9 mouse cellular contexts compared by ENCODE assay signal in genomic region chr9:41612802-41613550, GRCm38 (mm10).
A peak's percentile ranks its signal among the peaks of the same experiment; 100 is the strongest.
DNase-seq lines count a peak whose midpoint lies in the region; ATAC-seq and TF ChIP-seq lines count a peak whose summit lies in the region.
"Had no signal": no experiment of that assay in that cellular context is flagged by ENCODE, and none has a peak within 500 bp of the region (broad histone marks: within the 10 kb centered on the region; RNA-seq: fewer than 3 reads in every experiment).

No protein-coding gene starts in this region.

- TF ChIP-seq POLR2A in cortical plate, adult 2 months (IDR thresholded peaks at IDR 0.05; ENCODE audit: extremely low read depth, insufficient read depth, low read length): no peak

- DNase-seq in heart, postnatal 4 days: no peak
- peak; percentile 28 for DNase-seq in hindbrain, embryonic 11.5 days (ENCODE audit: low spot score)
- peak; percentile 78 for DNase-seq in midbrain, embryonic 14.5 days
- no peak for DNase-seq in spleen, postnatal 36 days (ENCODE audit: low spot score in 2 of 2)
- DNase-seq in left cerebral cortex, adult 18-20 months (ENCODE audit: low spot score in 2 of 2): no peak
- DNase-seq: right cerebral cortex, postnatal 25 days had no signal

- no peak for ATAC-seq in heart, embryonic 12.5 days (ENCODE audit: insufficient number of reproducible peaks, low FRiP score)
- ATAC-seq in hindbrain, embryonic 11.5 days (ENCODE audit: low FRiP score): no peak
- ATAC-seq in midbrain, embryonic 14.5 days (ENCODE audit: low FRiP score, low TSS enrichment): peak; percentile 46
- no peak for ATAC-seq in CD4-positive, CD25-positive, alpha-beta regulatory T cell, adult 4 months

- H3K4me3 ChIP-seq in heart, embryonic 12.5 days: no peak overlapping the region
- no peak overlapping the region for H3K4me3 ChIP-seq in cortical plate, adult 2 months (ENCODE audit: insufficient read depth, low read length)
- H3K4me3 ChIP-seq in hindbrain, embryonic 11.5 days (ENCODE audit: low read depth, low read length): no peak overlapping the region; the same call in 1 of the 2 replicates
- H3K4me3 ChIP-seq in midbrain, embryonic 14.5 days (replicated peaks; ENCODE audit: low read depth, low read length): peak overlapping the region; percentile 17

- H3K4me1 ChIP-seq in heart, embryonic 12.5 days (replicated peaks): peaks cover 36% of the 10 kb centered on the region
- peaks cover 6% of the 10 kb centered on the region; the same call in 1 of the 2 replicates for H3K4me1 ChIP-seq in cortical plate, adult 2 months (ENCODE audit: control insufficient read depth, insufficient read depth, low read length)
- H3K4me1 ChIP-seq in hindbrain, embryonic 11.5 days (replicated peaks; ENCODE audit: control insufficient read depth, insufficient read depth, low read length): peaks cover 16% of the 10 kb centered on the region; the same call in 1 of the 2 replicates
- H3K4me1 ChIP-seq in midbrain, embryonic 14.5 days (ENCODE audit: control insufficient read depth, insufficient read depth, low read length): peaks cover 53% of the 10 kb centered on the region

- H3K36me3 ChIP-seq in heart, embryonic 12.5 days: no peaks in the 10 kb centered on the region
- H3K36me3 ChIP-seq in hindbrain, embryonic 11.5 days (ENCODE audit: control insufficient read depth, insufficient read depth, low read length): no peaks in the 10 kb centered on the region
- no peaks in the 10 kb centered on the region for H3K36me3 ChIP-seq in midbrain, embryonic 14.5 days (ENCODE audit: control insufficient read depth, insufficient read depth, low read length)

- no peaks in the 10 kb centered on the region for H3K9me3 ChIP-seq in heart, embryonic 12.5 days (replicated peaks)
- no peaks in the 10 kb centered on the region for H3K9me3 ChIP-seq in hindbrain, embryonic 11.5 days (ENCODE audit: control insufficient read depth, low read length)
- H3K9me3 ChIP-seq in midbrain, embryonic 14.5 days (ENCODE audit: control insufficient read depth, low read length): no peaks in the 10 kb centered on the region

- no peak for TF ChIP-seq CTCF in cortical plate, adult 2 months (IDR thresholded peaks at IDR 0.05; ENCODE audit: extremely low read depth, insufficient read depth, low read length)

- H3K27me3 ChIP-seq in heart, embryonic 12.5 days (replicated peaks): no peaks in the 10 kb centered on the region
- no peaks in the 10 kb centered on the region for H3K27me3 ChIP-seq in hindbrain, embryonic 11.5 days (ENCODE audit: control insufficient read depth, insufficient read depth, low read length)
- H3K27me3 ChIP-seq in midbrain, embryonic 14.5 days (ENCODE audit: control insufficient read depth, insufficient read depth, low read length): no peaks in the 10 kb centered on the region

- H3K4me2 ChIP-seq in heart, embryonic 12.5 days: peak overlapping the region; percentile 56
- peak overlapping the region; percentile 22 for H3K4me2 ChIP-seq in hindbrain, embryonic 11.5 days (replicated peaks; ENCODE audit: low read depth, low read length)
- peak overlapping the region; percentile 51 for H3K4me2 ChIP-seq in midbrain, embryonic 14.5 days (ENCODE audit: low read length)

- peak overlapping the region; percentile 68 for H3K27ac ChIP-seq in heart, embryonic 12.5 days (ENCODE audit: poor library complexity, severe bottlenecking)
- peak overlapping the region; percentile 97 for H3K27ac ChIP-seq in cortical plate, adult 2 months (ENCODE audit: insufficient read depth, low read length)
- H3K27ac ChIP-seq in hindbrain, embryonic 11.5 days (ENCODE audit: low read depth, low read length): peak overlapping the region; percentile 85
- H3K27ac ChIP-seq in midbrain, embryonic 14.5 days (replicated peaks; ENCODE audit: low read depth, low read length): peak overlapping the region; percentile 94

- H3K9ac ChIP-seq in heart, embryonic 12.5 days: no peak overlapping the region
- peak overlapping the region; percentile 51 for H3K9ac ChIP-seq in hindbrain, embryonic 11.5 days (ENCODE audit: low read depth, low read length)
- H3K9ac ChIP-seq in midbrain, embryonic 14.5 days (replicated peaks; ENCODE audit: low read length): peak overlapping the region; percentile 54

- WGBS in heart, embryonic 12.5 days: 69% methylated on average over 14 of the region's 14 CpGs
- WGBS in hindbrain, embryonic 11.5 days: 41% methylated on average over 14 of the region's 14 CpGs
- 8% methylated on average over 14 of the region's 14 CpGs for WGBS in midbrain, embryonic 14.5 days

Comparison
In these comparisons a context has a peak if more than half of its experiments do, and no peak if none do; other contexts are left out.
1. DNase-seq: peak in hindbrain, embryonic 11.5 days (single experiment) and midbrain, embryonic 14.5 days (single experiment); none in heart, postnatal 4 days (single experiment), spleen, postnatal 36 days (0 of 2) and left cerebral cortex, adult 18-20 months (0 of 2).
2. Peak in every context shown above with its lines, with median percentiles within 50 percentile points of each other: H3K27ac ChIP-seq and H3K4me2 ChIP-seq.